Mouse (Mus musculus) thymus, postnatal 0 days (tissue): ENCODE results near the gene Gm45213. TPM values are rescaled to one million over a fixed set of nuclear protein-coding genes. Genes with fewer than 3 reads are reported as not detected.

ENCODE experiments used
- DNase-seq: peaks from one replicate; pipeline ENCODE4 v3.0.0-alpha.2; 2015; ENCODE audit warnings: low spot score
- polyA plus RNA-seq: library from polyadenylated mRNA; unstranded; fragments of >200 nt; fragmentation: Nextera tagmentation; extraction: Ambion mirVana; gene quantifications from 2 replicates; pipeline ENCODE4 v1.2.1, GENCODE M21; 2015

The Gm45213 gene
- not detected in 2 replicates for polyA plus RNA-seq

DNA sequence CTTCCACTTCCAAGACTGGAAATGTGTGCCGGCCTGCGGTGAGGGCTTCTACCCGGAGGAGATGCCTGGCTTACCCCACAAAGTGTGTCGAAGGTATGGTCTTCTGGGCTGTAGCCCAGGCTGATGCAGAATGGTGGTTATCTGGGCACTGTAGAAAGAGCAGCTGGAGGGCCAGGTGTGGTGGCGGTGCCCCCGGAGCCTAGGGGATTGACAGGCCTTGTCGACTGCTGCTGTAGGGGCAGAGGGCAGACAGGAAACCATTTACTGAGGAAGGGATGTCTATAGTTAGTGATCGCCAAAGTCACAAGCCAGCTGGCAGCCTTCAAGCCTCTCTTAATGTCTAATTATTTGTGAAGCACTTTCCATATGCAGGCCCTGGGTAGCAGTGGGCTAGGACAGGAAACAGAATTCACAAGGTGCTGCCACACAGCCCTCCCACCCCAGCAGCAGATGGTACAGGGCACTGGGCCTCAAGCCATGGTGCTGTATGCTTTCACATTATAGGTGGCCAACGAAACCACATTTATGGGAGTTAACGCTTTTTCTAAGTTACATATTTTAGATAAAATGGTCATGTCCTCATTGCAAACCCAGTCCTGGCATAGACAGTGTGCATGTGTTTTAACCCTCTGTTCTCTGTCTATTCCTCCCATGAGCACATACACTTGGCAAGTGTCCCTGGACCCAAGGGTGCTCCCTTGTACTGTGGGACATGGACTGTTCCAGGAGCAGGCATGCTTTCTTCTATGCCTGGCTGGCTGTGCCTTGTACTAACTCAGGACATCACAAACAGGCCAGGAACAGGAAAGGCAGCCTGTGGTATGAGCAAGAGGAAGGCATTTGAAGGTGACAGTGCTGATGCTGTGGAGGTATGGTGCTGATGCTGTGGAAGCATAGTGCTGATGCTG is at the start of gene Gm45213:
Gm45213 (plus strand) TSS at position 51 of the 908 bp plus-strand sequence.
- no peak for DNase-seq

DNA sequence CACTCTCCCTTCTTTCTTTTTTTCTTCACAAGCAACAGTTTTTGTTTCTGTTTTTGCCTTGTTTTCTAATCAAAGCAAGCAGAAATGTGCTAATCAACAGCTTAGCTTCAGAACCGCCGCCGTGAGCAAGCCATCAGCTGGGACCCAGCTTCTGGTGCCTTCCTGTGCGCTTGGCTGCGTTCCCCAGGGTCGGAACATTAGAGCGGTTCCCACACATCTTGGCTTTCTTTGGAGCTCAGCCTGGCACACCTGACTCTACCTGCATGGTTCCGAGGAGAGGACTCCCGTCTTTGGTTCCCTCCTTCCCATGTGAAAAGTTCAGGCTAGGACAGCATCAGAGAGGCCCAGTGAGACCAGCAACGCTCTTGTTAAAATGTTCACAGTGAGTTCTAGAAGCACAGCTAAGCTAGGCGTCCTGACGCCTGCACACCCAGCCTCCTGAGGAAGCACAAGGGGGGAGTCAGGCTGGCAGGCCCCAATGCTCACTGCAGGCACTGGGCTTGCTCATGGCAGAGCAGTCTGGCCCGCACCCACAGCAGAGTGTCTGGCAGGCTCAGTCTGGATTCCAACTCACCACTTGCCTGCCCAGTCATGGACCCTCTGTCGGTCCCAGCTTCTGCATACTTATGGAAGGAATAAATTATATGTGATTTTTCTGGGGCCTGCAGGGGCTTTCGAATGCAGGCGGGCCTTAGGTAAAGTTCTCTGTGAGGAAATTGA is 42.2 kb upstream of the Gm45213 start:
- DNase-seq = no peak

DNA sequence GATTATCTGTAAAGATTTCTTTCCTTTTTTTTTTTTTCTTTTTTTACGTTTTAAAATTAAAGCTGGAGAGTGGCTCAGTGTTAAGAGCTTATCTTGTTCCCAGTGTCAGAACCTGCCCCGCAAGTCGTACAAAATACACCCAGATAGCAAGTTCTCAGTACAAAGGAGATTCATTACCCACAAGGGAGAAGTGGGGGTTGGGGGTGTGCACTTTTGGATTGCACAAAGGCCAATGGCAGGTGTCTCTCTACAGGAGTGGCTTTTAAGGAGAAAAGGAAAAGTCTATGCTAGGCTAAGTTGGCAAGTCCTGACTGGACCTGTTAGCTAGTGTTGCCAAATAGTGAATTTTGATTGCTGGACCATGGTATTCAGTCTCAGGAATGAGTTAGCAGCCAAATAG is 41.6 kb upstream of the Gm45213 start:
- no peak for DNase-seq

DNA sequence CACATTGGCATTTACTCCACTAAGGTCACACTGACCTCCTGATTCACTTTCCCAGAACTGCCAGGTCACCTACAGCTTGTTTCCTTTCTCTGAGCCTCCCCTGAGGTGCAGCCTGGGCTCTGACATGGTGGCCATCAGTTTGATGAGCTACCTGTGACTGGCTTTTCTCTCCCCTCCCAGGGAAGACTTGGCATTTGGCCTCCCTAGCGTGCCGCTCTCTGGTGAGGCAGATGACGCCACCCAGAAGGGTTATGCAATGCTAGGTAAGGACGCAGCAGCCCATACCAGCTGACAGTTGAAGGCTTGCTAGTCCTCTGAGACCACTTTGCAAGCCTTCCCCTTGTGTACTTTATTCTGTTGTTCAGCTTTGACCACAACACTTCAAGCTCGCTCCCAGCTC is 40.0 kb upstream of the Gm45213 start:
- DNase-seq = no peak

DNA sequence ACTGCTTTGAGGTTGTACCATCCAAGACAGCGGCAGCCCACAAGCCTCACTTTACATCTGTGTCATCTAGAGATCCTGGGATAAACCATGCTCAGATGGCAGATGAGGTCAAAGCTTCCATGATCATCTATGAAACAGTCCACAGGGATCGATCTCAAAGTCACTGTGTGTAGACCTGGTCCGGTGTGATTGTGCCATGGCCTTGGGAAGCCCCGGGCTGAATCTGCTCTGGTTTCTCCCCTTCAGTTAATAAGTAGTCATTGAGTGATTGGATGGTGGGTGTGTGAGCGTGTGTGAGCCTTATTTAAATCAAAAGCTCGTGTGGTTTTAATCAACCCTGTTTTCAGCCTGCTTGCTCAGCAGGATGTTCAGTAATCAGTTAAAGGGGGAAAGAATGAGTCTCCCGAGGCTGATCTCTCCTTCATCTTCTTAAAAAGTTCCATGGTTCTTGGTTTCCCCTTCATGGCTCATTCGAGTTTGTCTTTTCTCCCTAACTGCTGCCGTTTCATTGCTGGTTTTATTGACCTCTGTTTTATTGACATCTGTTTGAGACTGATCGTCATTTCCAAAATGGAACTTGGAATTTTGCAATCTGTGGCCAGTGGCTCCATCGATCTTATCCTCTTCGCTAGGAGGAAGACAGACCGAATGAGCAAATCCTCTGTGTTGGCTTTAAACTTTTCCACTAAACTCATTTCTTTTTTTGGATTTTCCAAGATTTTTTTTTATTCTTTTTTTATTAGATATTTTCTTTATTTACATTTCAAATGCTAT is 39.4 kb upstream of the Gm45213 start:
- DNase-seq = no peak

DNA sequence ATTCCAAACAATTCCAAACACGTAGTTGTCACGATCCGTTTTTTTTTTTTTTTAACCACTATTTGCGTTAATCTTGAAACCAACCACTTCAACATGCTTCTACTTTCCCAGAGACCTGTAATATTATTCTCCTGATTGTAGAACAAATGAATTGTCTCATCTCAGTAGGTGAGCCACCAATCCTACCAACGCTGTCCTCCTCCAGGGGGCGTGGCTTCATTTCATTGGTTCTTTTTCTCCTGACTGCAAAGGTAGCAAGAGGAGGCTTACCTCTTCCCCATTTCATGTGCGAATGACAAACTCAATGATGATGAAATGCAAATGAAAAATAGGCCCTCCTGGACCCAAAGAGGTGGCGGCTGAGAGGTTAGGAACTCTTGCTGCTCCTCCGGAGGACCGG is 38.3 kb upstream of the Gm45213 start:
- no peak for DNase-seq

DNA sequence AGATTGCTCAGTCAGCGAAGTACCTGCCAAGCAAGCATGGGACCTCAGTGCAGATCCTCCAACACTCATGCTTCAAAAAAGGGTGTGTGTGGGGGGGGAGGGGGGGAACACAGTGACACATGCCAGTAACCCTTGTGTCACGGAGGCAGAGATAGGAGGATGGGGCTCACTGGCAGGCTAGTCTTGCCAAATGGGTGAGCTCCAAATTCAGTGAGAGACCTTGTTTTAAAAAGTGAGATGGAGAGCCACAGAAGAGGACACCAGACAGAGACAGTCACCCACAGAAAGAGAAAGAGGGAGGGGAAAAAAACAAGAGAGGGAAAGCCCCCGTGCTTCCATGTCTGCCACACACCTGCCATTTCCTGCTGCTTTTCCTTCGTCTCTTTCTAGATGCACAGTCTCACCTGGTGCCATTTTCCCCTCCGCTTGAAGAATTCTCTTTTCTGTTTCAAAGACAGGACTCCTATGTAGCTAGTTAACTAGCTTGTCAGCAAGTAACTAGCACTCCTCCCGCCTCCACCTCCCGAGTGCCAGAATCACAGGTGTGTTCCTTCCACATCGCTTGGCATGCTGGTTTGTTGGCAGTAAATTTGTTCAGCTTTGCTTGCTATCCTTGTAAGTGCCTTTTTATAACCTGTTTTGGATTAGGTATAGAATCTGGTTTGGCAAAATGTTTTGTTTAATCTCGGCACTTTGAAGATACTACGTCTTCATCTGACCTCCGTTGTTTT is 35.1 kb upstream of the Gm45213 start:
- DNase-seq = no peak

DNA sequence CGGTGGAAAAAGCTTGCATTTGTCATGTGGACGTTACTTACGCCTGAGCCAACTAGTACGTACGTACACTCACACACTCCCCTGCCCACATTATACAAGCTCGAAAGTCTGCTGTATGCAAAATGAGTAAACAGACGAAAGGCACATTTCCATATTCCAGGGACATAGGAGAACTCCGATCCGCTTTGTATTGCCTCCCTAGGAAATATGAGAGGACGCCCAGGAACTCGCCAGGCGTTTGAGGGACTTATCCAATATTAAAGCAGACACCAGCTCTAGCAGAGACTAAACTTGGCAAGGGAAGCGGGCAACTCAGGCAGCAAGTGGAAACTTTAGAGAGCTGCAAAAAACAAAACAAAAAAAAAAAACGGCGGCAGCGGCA is 34.5 kb upstream of the Gm45213 start:
- no peak for DNase-seq

DNA sequence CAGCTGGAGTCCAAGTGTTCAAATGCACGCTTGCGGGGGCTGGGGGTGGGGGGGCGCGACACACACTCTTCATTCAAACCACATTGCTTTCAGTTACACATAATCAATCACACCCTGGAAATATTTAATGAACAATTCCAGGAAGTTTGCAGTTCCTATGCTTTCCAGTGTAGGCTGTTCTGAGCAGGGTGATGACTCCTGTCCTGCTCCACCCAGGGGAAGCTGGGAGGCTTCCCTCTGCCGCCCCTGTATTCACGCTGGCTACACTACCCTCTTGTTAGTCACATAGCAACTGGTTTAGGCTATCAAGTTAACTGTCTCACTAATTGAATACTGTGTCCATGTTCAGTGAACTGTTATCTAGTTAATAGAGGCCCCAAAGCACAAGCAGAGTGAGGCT is 32.9 kb upstream of the Gm45213 start:
- no peak for DNase-seq

DNA sequence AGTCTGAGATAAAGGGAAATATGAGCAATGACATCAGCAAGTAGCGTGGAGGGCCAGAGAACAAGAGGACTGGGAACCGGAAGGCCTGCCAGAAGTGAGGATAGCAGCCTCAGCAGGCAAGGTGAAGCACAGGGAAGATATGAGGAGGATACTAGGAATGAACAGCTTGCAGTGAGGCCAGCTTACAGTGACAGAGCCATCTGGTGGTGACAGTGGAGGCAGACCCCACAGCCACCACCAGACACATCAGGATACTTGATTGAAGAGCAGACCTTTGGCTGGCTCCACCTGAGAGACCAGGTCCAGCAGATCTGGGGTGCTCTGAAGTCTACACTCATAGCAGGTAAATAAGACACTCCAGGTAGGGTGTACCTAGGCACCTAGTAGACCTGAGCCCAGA is 15.7 kb upstream of the Gm45213 start:
- DNase-seq = no peak

DNA sequence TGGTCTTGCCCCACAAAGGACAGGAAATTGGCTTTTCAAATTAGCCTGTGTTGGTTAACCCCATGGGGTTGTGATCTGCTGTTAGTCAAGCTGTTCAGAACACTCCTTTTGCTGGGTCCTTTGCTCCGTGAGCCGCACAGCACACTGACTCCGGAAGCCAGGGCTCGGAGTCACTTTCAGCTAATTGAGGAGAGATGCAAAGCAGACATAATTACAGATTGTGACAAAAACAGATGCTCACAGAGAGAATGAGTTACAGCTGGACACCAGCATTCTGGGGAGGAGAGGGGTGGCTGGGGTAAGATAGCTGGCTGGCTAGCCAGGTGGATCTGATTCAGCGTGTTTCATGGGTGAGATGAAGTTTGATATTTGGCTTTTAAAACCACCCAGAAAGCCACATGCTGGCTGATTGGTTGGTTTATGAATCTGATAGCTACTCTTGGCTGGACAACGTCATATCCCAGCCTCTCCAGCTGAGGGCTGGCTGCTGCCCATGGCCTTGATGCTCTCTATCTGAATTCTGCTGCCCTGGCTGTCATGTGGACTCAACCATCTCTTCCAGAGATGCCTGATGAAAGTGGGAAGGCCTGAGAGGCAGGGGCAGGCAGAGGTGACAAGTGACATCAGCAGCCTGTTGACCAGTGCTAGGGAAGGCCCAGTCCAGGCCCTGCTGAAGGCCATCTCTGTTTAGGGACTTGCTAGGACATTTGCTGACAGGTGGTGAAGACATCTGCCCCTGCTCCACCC is 14.5 kb upstream of the Gm45213 start:
- DNase-seq = no peak

DNA sequence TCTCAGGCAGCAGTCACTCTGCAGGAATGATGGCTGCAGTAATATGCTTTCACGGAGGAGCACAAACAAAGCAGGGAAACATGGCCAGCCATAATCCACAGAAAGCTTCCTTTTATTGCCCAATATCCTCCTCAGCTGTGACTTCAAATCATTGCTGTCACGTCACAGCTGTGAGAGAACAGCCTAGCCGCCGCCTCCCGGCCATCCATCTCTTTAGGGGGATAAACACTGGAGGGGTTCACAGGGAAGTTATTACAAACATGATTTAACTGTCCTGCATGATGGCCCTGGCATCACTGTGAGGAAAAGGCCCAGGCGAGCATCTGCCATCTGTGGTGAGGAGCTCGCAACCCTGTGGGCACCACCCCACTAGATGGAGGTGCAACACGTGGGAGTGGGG is 6.6 kb upstream of the Gm45213 start:
- DNase-seq = no peak

DNA sequence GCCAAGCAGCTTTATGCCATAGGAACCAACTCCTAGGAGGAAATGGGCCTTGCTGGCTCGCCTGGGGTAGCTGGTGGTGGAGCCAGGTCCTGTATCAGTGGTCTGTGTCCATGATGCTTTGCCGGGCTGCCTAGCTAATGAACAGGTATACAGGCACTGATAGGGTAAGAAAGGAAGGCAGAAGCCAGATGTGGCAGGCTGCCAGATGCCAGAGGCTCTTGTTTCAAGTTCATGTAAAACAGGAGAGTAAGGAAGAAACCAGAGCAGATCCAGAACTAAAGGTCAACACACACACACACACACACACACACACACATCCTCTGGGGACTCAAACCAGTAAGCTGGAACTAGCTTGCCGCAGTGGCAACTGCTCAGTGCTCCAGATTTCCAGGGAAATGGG is 5.1 kb upstream of the Gm45213 start:
- DNase-seq = no peak

DNA sequence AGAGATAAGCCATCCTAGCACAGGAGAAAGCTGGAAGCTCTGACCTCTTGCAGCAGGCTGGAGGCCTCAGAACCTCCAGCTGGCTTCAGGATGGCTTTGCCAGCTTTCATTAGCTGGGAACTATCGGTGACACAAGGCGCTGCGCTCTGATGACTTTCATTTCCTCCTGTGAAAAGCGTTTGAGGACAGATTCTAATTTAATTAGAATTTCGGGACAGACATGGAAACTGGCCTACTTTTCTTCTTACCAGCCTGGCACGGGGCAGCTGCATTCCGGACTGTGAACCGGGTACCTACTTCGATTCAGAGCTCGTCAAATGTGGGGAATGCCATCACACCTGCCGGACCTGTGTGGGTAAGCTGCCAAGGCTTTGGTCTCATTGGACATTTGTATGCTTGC is 4.7 kb upstream of the Gm45213 start:
- no peak for DNase-seq

DNA sequence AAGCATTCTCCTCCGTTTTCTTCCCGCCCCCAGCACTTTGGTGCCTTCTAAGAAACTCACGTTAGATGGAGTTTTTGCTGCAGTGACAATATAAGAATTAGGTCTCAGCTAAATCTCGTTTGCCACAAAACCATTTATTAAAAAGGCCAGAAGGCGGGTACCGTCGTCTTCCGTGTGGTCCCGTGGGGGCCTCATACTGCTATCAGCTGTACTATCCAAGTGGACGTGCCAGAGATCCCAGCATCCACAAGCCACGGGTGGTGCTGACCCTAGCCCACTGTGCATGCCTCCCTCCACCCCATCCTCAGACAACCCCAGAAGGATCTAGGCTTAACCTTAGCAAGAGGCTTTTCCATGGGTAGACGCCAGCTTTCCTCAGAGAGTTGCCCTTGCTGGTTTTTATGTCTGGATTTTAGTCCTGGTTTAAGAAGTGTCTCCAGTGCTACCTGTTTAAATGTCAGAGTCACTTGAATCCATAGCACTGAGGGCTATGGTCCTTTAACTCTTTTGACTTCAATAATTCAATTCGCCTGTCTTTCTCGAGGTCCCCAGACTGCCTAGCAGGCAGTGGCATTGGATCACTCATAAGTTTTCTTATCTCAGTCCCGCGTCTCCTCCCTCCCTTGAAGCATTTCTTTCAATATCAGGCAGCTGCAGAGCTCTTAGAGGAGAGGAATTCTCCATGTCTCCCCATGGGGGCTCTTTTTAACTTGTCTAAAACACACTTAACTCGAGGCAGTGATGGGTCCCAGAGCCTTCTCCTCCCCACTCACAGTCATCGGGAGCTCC is 3.2 kb upstream of the Gm45213 start:
- DNase-seq = no peak

DNA sequence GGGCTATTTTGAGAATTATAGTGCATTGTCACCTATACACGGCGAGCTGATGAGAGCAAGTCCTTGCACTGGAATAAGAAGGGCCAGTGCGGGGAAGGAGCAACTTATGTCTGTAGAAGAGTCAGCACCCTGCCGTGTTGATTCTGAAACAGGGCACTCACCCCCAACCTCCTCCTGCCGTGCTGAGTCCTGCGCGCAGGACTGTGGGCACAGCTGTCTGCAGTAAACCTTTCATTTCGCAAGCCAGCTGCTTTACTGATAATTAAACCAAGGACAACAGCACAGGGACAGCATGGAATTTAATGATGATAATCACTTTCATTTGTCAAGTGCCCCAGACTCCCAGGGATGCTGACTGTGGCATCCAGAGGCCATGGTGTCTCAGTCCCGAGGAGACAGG is 1.2 kb downstream of the Gm45213 start:
- DNase-seq = no peak

DNA sequence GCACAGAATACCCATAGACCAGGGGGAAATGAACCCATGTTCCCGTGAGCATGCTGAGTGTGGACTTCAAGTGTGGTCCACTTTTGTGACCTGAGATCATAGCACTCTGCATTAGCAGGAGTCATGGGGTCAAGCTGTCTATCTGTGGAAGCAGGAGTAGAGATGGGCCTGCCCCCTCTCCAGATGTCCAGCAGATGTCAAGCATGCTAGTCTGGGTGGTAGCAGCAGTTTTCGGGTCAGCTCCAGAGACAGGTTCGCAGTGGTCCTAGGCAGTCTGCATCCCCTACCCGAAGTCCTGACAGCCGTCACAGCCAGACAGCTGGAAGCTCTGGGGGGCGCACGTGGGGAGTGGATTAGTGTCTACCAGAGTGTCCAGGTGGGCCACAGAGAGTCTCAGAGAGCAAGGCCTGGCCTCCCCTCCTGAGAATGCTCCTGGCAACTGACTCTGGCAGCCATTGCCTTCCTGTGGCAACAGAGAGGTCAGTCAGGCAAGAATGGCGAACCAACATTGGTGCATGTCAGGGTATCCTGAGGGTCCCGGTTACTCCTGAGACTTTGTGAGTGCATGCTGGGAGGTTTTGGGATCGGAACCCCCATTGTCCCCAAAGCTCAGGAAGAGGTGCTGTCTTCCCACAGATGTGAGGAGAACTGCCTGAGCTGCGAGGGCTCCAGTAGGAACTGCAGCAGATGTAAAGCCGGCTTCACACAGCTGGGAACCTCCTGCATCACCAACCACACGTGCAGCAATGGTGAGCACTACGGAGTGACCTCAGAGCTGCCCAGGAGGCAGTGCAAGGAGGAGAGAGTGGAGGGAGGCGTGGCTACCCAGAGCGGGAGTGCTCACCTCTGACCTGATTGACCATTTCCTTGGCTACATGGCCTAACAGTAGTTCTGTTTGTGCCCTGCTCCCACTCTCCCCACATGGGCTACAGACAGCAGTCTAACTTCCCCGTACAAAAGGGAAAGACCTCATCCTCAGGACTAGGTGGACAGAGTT is 3.8 kb downstream of the Gm45213 start:
- no peak for DNase-seq

DNA sequence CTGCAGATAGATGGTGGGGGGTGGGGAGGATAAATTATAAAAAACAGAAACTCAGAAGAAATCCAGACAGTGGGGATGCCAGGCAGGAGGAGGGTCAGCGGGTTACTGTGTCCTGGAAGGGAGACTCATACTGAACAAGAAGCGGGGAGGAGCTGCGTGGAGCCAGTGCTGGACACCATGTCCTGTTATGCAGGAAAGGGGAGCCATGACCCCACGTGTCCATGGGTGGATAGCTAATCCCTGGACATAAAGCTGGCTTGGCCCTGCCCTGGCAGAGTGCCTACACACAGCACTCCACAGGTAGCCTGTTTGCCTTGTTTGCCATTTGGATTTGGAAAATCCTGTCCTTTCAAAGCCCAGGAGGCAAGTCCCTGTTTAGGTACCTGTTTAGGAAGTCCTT is 4.6 kb downstream of the Gm45213 start:
- DNase-seq = no peak
